11 mouse cellular contexts compared by ENCODE assay signal in the genomic region with DNA sequence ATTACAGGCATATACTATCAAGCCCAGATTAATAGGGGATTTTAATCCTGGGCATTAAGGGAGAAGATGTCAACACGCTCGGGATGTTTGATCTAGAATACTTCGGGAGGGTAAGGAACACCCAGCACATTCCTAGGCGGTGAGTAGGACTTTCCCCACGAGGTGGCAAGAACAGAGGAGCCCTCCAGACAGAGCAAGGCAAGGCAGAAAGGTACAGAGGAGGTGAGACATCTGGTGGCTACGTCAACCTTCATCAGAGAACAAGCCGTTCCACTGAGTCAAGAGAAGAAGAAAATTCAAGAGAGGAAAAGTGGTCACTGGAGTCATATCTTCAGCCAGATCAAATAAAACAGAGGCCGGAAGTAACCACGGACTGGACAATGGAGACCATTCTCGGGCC. TPM values are rescaled to one million over a fixed set of nuclear protein-coding genes. Genes with fewer than 3 reads are reported as not detected.
DNase-seq lines count a peak whose midpoint lies in the region; ATAC-seq and TF ChIP-seq lines count a peak whose summit lies in the region.
"Had no signal": no experiment of that assay in that cellular context is flagged by ENCODE, and none has a peak within 500 bp of the region (broad histone marks: within the 10 kb centered on the region; RNA-seq: fewer than 3 reads in every experiment).

No protein-coding gene starts in this region.

- H3K36me3 ChIP-seq in forebrain, embryonic 14.5 days (ENCODE audit: control insufficient read depth, insufficient read depth, low read length), result no peaks in the 10 kb centered on the region
- no peaks in the 10 kb centered on the region for H3K36me3 ChIP-seq in forebrain, embryonic 11.5 days (ENCODE audit: control insufficient read depth, insufficient read depth, low read length)
- no peaks in the 10 kb centered on the region for H3K36me3 ChIP-seq in intestine, postnatal 0 days (ENCODE audit: control insufficient read depth, insufficient read depth)
- no peaks in the 10 kb centered on the region for H3K36me3 ChIP-seq in midbrain, postnatal 0 days (ENCODE audit: insufficient read depth, low read length)

- no peak for ATAC-seq in forebrain, embryonic 14.5 days
- no peak for ATAC-seq in forebrain, embryonic 11.5 days (replicated peaks; ENCODE audit: low FRiP score)
- no peak for ATAC-seq in intestine, postnatal 0 days
- ATAC-seq in midbrain, postnatal 0 days (ENCODE audit: low FRiP score), result no peak

- no peak overlapping the region for H3K27ac ChIP-seq in forebrain, embryonic 14.5 days (ENCODE audit: low read depth, low read length)
- H3K27ac ChIP-seq in forebrain, embryonic 11.5 days (ENCODE audit: low read depth, low read length), result no peak overlapping the region
- H3K27ac ChIP-seq in left cerebral cortex, adult 2 months, result peak overlapping the region; percentile 91
- H3K27ac ChIP-seq in intestine, postnatal 0 days (ENCODE audit: low read depth, low read length), result no peak overlapping the region
- no peak overlapping the region for H3K27ac ChIP-seq in midbrain, postnatal 0 days (ENCODE audit: low read depth, low read length)

- TF ChIP-seq CTCF in left cerebral cortex, adult 2 months (IDR thresholded peaks at IDR 0.05), result no peak
- TF ChIP-seq CTCF in intestine, postnatal 0 days (IDR thresholded peaks at IDR 0.05; ENCODE audit: low read depth), result peak; percentile 15; the same call in 1 of the 2 replicates
- TF ChIP-seq CTCF in midbrain, postnatal 0 days (IDR thresholded peaks at IDR 0.05), result peak; percentile 14; the same call in 1 of the 2 replicates

- peak overlapping the region; percentile 66; the same call in 1 of the 2 replicates for H3K4me2 ChIP-seq in forebrain, embryonic 14.5 days (ENCODE audit: low read length)
- no peak overlapping the region for H3K4me2 ChIP-seq in forebrain, embryonic 11.5 days (ENCODE audit: low read depth, low read length, severe bottlenecking)
- no peak overlapping the region for H3K4me2 ChIP-seq in intestine, postnatal 0 days (replicated peaks; ENCODE audit: low read depth)
- H3K4me2 ChIP-seq in midbrain, postnatal 0 days (ENCODE audit: low read depth, low read length, poor library complexity, severe bottlenecking), result no peak overlapping the region

- DNase-seq in forebrain, embryonic 14.5 days (ENCODE audit: low spot score), result no peak
- no peak for DNase-seq in forebrain, embryonic 11.5 days (ENCODE audit: low spot score)
- DNase-seq in left cerebral cortex, adult 2 months (ENCODE audit: extremely low spot score in 1 of 2, low spot score in 2 of 2), result no peak
- DNase-seq in left cerebral cortex, adult 8-10 months (ENCODE audit: low spot score in 2 of 2), result no peak
- DNase-seq in midbrain, postnatal 0 days (ENCODE audit: low spot score), result no peak
- DNase-seq in spleen, postnatal 10 days (ENCODE audit: low spot score in 2 of 2), result no peak
- no peak for DNase-seq in adrenal gland, adult 18-20 months (ENCODE audit: low spot score in 2 of 2)

- H3K9me3 ChIP-seq in forebrain, embryonic 14.5 days (replicated peaks; ENCODE audit: control insufficient read depth, low read length), result no peaks in the 10 kb centered on the region
- no peaks in the 10 kb centered on the region for H3K9me3 ChIP-seq in forebrain, embryonic 11.5 days (ENCODE audit: control insufficient read depth, low read length)
- H3K9me3 ChIP-seq in intestine, postnatal 0 days (ENCODE audit: control insufficient read depth), result no peaks in the 10 kb centered on the region
- H3K9me3 ChIP-seq in midbrain, postnatal 0 days (ENCODE audit: low read length), result no peaks in the 10 kb centered on the region

- 62% methylated on average over 10 of the region's 10 CpGs for WGBS in forebrain, embryonic 14.5 days
- WGBS in forebrain, embryonic 11.5 days, result 58% methylated on average over 10 of the region's 10 CpGs
- 55% methylated on average over 10 of the region's 10 CpGs for WGBS in intestine, postnatal 0 days
- 61% methylated on average over 10 of the region's 10 CpGs for WGBS in midbrain, postnatal 0 days

- no peaks in the 10 kb centered on the region for H3K27me3 ChIP-seq in forebrain, embryonic 14.5 days (replicated peaks; ENCODE audit: control insufficient read depth, insufficient read depth, low read length)
- peaks cover 3% of the 10 kb centered on the region; the same call in 1 of the 2 replicates for H3K27me3 ChIP-seq in forebrain, embryonic 11.5 days (ENCODE audit: control insufficient read depth, insufficient read depth, low read length)
- no peaks in the 10 kb centered on the region for H3K27me3 ChIP-seq in intestine, postnatal 0 days (replicated peaks; ENCODE audit: control insufficient read depth, insufficient read depth, low read length)
- no peaks in the 10 kb centered on the region for H3K27me3 ChIP-seq in midbrain, postnatal 0 days (ENCODE audit: insufficient read depth, low read length)

- H3K9ac ChIP-seq in forebrain, embryonic 14.5 days (ENCODE audit: low read length), result no peak overlapping the region
- no peak overlapping the region for H3K9ac ChIP-seq in forebrain, embryonic 11.5 days (ENCODE audit: low read length)
- H3K9ac ChIP-seq in intestine, postnatal 0 days (ENCODE audit: low read depth, low read length), result no peak overlapping the region
- no peak overlapping the region for H3K9ac ChIP-seq in midbrain, postnatal 0 days (replicated peaks; ENCODE audit: low read length, poor library complexity, severe bottlenecking)

- H3K4me1 ChIP-seq in forebrain, embryonic 14.5 days (ENCODE audit: control insufficient read depth, insufficient read depth, low read length), result peaks cover 16% of the 10 kb centered on the region
- no peaks in the 10 kb centered on the region for H3K4me1 ChIP-seq in forebrain, embryonic 11.5 days (replicated peaks; ENCODE audit: control insufficient read depth, insufficient read depth, low read length)
- peaks cover 16% of the 10 kb centered on the region for H3K4me1 ChIP-seq in intestine, postnatal 0 days (replicated peaks; ENCODE audit: control insufficient read depth, insufficient read depth, low read length)
- peaks cover 9% of the 10 kb centered on the region for H3K4me1 ChIP-seq in midbrain, postnatal 0 days (ENCODE audit: insufficient read depth, low read length)

- H3K4me3 ChIP-seq in forebrain, embryonic 14.5 days (ENCODE audit: low read depth, low read length), result no peak overlapping the region
- H3K4me3 ChIP-seq in forebrain, embryonic 11.5 days (ENCODE audit: low read depth, low read length), result no peak overlapping the region
- H3K4me3 ChIP-seq in left cerebral cortex, adult 2 months, result no peak overlapping the region
- H3K4me3 ChIP-seq in intestine, postnatal 0 days (ENCODE audit: low read depth, low read length), result no peak overlapping the region
- H3K4me3 ChIP-seq in midbrain, postnatal 0 days (ENCODE audit: low read depth, low read length), result no peak overlapping the region

- intact Hi-C loops in left cerebral cortex, adult 2 months (cut with DNase I), result no loop called here

RNA-seq across cellular contexts. Expression of gene Calm2, which starts 26.1 kb away (rescaled TPM):
- polyA plus RNA-seq in forebrain, embryonic 14.5 days (2014; fragmentation: Nextera tagmentation; extraction: Ambion mirVana), result 2,068 and 2,124 TPM in 2 replicates
- polyA plus RNA-seq in forebrain, embryonic 11.5 days (2014; fragmentation: Nextera tagmentation; extraction: Ambion mirVana), result 1,239 and 1,306 TPM in 2 replicates
- 1,000 to 10,000 TPM; 2,083 to 2,187 TPM for total RNA-seq in left cerebral cortex, adult 2 months (2021)
- 1,000 to 10,000 TPM; 2,138 to 2,258 (median 2,232) TPM for total RNA-seq in left cerebral cortex, adult 8-10 months (2022)
- 756 and 774 TPM in 2 replicates for polyA plus RNA-seq in intestine, postnatal 0 days (2015; fragmentation: Nextera tagmentation; extraction: Ambion mirVana)
- 1,303 and 1,380 TPM in 2 replicates for total RNA-seq in midbrain, postnatal 0 days (2014; rRNA removed)
- polyA plus RNA-seq in midbrain, postnatal 0 days (2015; fragmentation: Nextera tagmentation; extraction: Ambion mirVana), result 3,238 and 3,263 TPM in 2 replicates
- 100 to 1,000 TPM; 343 to 481 TPM for total RNA-seq in adrenal gland, adult 18-20 months (2021)

RNA-seq across cellular contexts. Expression of gene Stpg4, which starts 45.3 kb away (rescaled TPM):
- not detected in 2 replicates for polyA plus RNA-seq in forebrain, embryonic 14.5 days (2014; fragmentation: Nextera tagmentation; extraction: Ambion mirVana)
- not detected in 2 replicates for polyA plus RNA-seq in forebrain, embryonic 11.5 days (2014; fragmentation: Nextera tagmentation; extraction: Ambion mirVana)
- total RNA-seq in left cerebral cortex, adult 2 months (2021), result not detected
- total RNA-seq in left cerebral cortex, adult 8-10 months (2022), result not detected
- polyA plus RNA-seq in intestine, postnatal 0 days (2015; fragmentation: Nextera tagmentation; extraction: Ambion mirVana), result not detected in 2 replicates
- total RNA-seq in midbrain, postnatal 0 days (2014; rRNA removed), result not detected in 2 replicates
- 0.27 and 0.28 TPM in 2 replicates for polyA plus RNA-seq in midbrain, postnatal 0 days (2015; fragmentation: Nextera tagmentation; extraction: Ambion mirVana)
- total RNA-seq in adrenal gland, adult 18-20 months (2021), result not detected
- total RNA-seq: gastrocnemius, postnatal 25 days; layer of hippocampus, postnatal 10 days had no signal
- polyA plus RNA-seq: C2C12 had no signal
